Mouse (Mus musculus): Measurements from ENCODE around the gene Lrrc32. TPM values are rescaled to one million over a fixed set of nuclear protein-coding genes. Genes with fewer than 3 reads are reported as not detected.
A peak's percentile ranks its signal among the peaks of the same experiment; 100 is the strongest.

Lrrc32 gene
- polyA plus RNA-seq, 1 experiment from 2014 or later = 3.9 TPM

DNA sequence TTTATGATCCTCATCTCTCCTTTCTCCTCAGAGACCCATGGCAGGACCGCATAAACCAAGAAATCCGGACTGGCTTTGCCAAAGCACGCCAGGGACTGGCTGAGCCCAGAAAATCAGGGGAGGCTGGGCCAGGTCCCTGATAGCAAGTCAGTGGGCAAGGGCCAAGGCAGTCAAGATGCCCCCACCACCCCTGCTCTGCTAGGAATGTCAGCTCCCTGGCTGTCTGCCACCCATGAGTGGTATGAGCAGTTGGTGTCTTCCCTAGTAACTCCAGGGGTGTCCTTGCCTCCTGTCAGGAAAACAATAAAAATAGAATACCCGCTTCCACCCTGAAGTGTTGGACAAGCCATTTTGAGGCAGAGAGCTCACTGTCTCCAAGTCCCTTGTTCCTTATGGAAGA, 11.9 kb upstream of the Lrrc32 start:
- no peaks in the 10 kb centered on the region for H3K36me3 ChIP-seq
- H3K4me3 ChIP-seq = no peak overlapping the region
- H3K4me1 ChIP-seq = peaks cover 11% of the 10 kb centered on the region
- no peak for ATAC-seq (ENCODE audit: insufficient number of reproducible peaks, insufficient read depth, low FRiP score, low TSS enrichment, low read depth)
- H3K9ac ChIP-seq = no peak overlapping the region
- peaks cover 6% of the 10 kb centered on the region; the same call in 1 of the 2 replicates for H3K27me3 ChIP-seq
- no peaks in the 10 kb centered on the region; the same call in 1 of the 2 replicates for H3K9me3 ChIP-seq
- H3K27ac ChIP-seq = no peak overlapping the region
- no peak overlapping the region for H3K4me2 ChIP-seq
- WGBS = 90% methylated on average over 4 of the region's 4 CpGs

DNA sequence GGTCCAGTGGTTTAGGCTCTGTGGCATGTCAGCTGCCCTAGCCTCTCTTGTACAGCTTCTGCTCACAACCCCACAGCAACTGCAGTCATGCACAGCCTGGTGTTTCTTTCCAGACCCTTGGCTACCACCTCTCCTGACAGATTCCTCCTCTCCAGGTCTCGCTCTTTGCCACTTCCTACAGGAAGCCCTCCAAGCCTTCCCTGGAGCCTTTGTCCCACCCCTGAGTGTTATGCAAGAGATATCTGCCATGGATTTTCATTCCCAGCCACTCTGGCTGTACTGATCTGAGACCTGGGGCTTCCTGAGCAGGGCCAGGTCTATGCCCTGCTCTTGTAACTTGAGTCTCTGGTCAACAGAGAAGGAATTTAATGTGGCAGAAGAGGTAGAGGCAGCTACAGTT, 8.6 kb upstream of the Lrrc32 start:
- ATAC-seq (ENCODE audit: insufficient number of reproducible peaks, insufficient read depth, low FRiP score, low TSS enrichment, low read depth) = no peak
- H3K9me3 ChIP-seq = no peaks in the 10 kb centered on the region
- no peak overlapping the region for H3K27ac ChIP-seq
- no peaks in the 10 kb centered on the region for H3K36me3 ChIP-seq
- peaks cover 28% of the 10 kb centered on the region for H3K4me1 ChIP-seq
- no peak overlapping the region for H3K4me2 ChIP-seq
- peaks cover 6% of the 10 kb centered on the region; the same call in 1 of the 2 replicates for H3K27me3 ChIP-seq
- WGBS = 97% methylated on average over 1 of the region's 1 CpGs
- H3K4me3 ChIP-seq = no peak overlapping the region
- H3K9ac ChIP-seq = no peak overlapping the region

DNA sequence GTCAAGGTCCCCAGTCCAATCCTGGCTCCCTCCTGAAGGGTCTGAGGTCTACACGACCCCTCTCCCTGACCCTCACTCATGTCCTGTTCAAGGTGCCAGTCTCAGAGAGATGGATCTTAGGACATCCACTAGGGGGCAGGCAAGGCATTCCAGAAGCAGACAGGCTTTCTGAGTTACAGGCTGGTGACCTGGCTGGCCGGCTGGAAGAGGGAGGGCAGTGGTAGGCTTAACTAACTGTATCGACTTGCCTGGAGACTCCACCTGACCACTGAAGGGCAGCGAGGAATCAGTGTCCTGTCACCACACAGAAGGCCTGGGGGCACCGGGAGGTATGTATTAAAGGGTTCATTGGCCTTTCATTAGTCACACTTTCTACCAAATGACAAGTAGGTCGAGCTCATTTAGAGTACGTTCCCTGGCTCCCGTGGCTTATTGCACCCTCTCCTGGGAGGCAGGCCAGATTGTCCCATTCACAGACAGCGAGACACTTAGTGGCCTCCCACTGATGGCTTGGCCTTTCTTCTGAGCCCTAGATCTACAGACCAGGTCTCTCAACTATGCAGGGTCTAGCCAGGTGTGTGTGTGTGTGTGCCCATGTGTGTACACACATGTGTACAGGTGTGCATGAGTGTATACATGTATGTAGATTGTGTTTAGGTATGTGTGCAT, 7.9 kb upstream of the Lrrc32 start:
- H3K4me2 ChIP-seq = no peak overlapping the region
- H3K27ac ChIP-seq = 0 out of 2 replicates have a peak overlapping the region, but pooled peaks have one; percentile 8
- peaks cover 33% of the 10 kb centered on the region for H3K4me1 ChIP-seq
- H3K4me3 ChIP-seq = no peak overlapping the region
- 17% methylated on average over 9 of the region's 9 CpGs for WGBS
- H3K36me3 ChIP-seq = no peaks in the 10 kb centered on the region
- no peak overlapping the region for H3K9ac ChIP-seq
- ATAC-seq (ENCODE audit: insufficient number of reproducible peaks, insufficient read depth, low FRiP score, low TSS enrichment, low read depth) = no peak
- peaks cover 6% of the 10 kb centered on the region; the same call in 1 of the 2 replicates for H3K27me3 ChIP-seq
- no peaks in the 10 kb centered on the region for H3K9me3 ChIP-seq

DNA sequence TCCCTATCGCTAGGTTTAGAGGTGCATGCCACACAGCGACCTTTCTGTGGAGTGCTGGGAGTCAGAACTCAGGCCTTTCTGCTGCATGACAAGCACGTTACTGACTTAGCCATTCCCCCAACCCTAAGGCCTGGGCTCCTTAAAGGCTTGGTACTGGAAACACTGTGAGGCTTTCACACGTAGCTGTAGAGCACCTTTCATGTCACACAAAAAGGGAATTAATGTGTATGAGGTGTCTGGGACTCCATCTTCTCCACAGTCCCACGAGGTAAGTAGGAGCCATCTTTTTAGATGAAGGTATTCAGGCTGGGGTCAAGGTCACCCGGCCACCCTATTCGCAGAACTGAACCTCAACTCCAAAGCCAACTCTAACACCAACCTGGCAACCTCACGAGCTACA, 7.2 kb upstream of the Lrrc32 start:
- peaks cover 37% of the 10 kb centered on the region for H3K4me1 ChIP-seq
- H3K27ac ChIP-seq = peak overlapping the region; percentile 69; the same call in 1 of the 2 replicates
- H3K4me2 ChIP-seq = no peak overlapping the region
- H3K9me3 ChIP-seq = no peaks in the 10 kb centered on the region
- peaks cover 6% of the 10 kb centered on the region; the same call in 1 of the 2 replicates for H3K27me3 ChIP-seq
- H3K9ac ChIP-seq = no peak overlapping the region
- WGBS = 84% methylated on average over 8 of the region's 8 CpGs
- no peak for ATAC-seq (ENCODE audit: insufficient number of reproducible peaks, insufficient read depth, low FRiP score, low TSS enrichment, low read depth)
- no peak overlapping the region for H3K4me3 ChIP-seq
- no peaks in the 10 kb centered on the region for H3K36me3 ChIP-seq

DNA sequence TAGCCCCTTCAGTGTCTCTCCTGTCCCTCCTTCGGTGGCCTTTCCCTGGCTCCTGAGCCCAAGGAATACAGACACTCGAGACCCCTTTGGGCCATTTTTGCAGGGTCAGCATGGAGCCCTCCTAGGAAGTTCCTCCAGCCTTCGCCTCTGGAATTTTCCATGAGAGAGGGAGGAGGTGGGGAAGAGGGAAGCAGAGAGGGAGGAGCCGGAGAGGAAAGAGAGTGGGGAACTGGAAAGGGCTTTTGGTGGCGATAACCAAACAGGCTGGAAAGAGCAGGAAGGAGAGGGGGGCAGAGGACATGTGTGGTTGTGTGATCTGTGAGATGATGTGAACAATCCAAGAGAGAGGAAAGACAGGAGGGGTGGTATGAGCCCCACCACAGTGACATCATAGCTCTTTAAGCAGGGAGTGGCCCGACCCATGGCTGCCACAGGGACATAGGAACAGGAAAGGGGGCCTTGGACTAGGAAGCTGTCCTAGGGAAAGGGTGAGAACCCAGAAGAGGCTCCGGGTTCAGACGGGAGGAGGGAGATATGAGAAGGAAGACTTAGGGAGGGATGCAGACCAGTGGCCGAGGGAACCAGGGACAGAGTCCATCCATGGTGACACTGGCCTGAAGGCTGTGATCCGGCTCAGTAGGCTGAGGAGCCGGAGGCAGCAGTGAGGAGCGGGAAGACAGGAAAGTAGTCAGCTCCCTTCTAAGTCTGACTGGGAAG, 6.4 kb upstream of the Lrrc32 start:
- Histone ChIP-seq H3K27ac (peak overlapping the region; percentile 69; the same call in 1 of the 2 replicates), H3K4me2 (no peak overlapping the region; the same call in 1 of the 2 replicates), H3K9ac (peak overlapping the region; percentile 54), H3K9me3 (no peaks in the 10 kb centered on the region), H3K4me3 (no peak overlapping the region), H3K36me3 (no peaks in the 10 kb centered on the region), H3K27me3 (peaks cover 6% of the 10 kb centered on the region; the same call in 1 of the 2 replicates), H3K4me1 (peaks cover 40% of the 10 kb centered on the region)
- peak; percentile 17; the same call in 1 of the 2 replicates for ATAC-seq (ENCODE audit: insufficient number of reproducible peaks, insufficient read depth, low FRiP score, low TSS enrichment, low read depth)
- WGBS = 40% methylated on average over 12 of the region's 12 CpGs

DNA sequence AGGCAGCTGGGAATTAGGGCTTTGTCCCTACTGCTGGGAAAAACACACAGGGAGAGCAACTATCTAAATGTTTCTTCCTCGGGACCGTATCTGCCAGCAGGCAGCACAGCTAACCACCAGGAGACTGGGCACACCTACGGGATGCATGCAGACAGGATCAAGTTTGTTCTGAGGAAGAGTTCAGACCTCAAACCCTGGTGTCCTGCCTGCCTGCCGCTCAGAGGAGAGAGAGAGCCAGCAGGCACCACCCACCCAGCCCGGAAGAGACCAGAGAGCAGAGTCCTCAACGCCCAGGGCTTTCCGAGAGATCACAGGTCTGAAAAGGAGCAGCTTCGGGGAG, 5.8 kb upstream of the Lrrc32 start:
- Histone ChIP-seq H3K4me2 (peak overlapping the region; percentile 7; the same call in 1 of the 2 replicates), H3K4me1 (peaks cover 44% of the 10 kb centered on the region), H3K9ac (peak overlapping the region; percentile 54), H3K36me3 (no peaks in the 10 kb centered on the region), H3K27ac (peak overlapping the region; percentile 69; the same call in 1 of the 2 replicates), H3K4me3 (no peak overlapping the region), H3K27me3 (peaks cover 6% of the 10 kb centered on the region; the same call in 1 of the 2 replicates), H3K9me3 (no peaks in the 10 kb centered on the region)
- no peak for ATAC-seq (ENCODE audit: insufficient number of reproducible peaks, insufficient read depth, low FRiP score, low TSS enrichment, low read depth)
- 29% methylated on average over 8 of the region's 8 CpGs for WGBS

DNA sequence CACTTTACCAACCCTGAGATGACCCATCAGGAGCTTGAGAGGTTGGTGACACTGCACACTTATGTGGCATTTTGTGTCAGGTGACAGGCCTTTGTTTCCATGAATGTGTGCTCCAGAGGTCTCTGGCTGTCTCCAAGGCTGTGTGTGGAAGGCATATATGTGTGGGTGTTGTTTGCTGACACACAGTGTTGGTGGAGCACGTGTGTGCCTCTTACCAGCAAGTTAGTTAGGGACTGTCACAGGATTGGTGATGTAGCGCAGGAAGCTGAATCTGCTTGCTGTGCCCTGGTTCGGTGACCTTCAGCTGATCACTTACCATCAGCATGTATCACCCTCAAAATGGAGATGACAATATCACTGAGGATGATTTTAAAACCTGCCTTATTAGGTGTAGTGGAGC, 4.2 kb upstream of the Lrrc32 start:
- 89% methylated on average over 3 of the region's 3 CpGs for WGBS
- Histone ChIP-seq H3K4me1 (peaks cover 56% of the 10 kb centered on the region), H3K27me3 (peaks cover 6% of the 10 kb centered on the region; the same call in 1 of the 2 replicates), H3K9me3 (no peaks in the 10 kb centered on the region), H3K4me2 (no peak overlapping the region), H3K4me3 (no peak overlapping the region), H3K9ac (no peak overlapping the region), H3K27ac (no peak overlapping the region), H3K36me3 (no peaks in the 10 kb centered on the region)
- no peak for ATAC-seq (ENCODE audit: insufficient number of reproducible peaks, insufficient read depth, low FRiP score, low TSS enrichment, low read depth)

DNA sequence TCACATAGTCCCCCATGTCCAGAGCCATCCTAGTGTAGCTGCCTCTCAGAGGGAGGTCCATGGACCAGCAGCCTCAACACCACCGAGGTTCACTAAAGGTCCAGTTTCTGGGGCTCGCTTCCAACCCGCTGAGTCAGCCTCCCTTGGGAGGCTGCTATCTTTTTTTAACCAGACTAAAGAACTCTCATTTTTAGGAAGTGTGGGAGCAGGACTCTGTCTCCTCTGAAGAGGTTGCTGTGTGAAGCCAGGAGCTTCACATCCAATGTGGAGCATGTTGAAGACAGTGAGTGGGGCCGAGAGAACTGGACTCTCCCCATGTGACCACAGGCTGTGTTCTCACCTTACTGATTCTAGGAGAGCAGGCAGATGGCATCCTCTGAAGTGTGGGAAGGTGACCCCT, 3.6 kb upstream of the Lrrc32 start:
- H3K4me1 ChIP-seq = peaks cover 62% of the 10 kb centered on the region
- no peak overlapping the region for H3K4me3 ChIP-seq
- WGBS = 69% methylated on average over 4 of the region's 4 CpGs
- no peak overlapping the region for H3K9ac ChIP-seq
- H3K27me3 ChIP-seq = peaks cover 1% of the 10 kb centered on the region; the same call in 1 of the 2 replicates
- ATAC-seq (ENCODE audit: insufficient number of reproducible peaks, insufficient read depth, low FRiP score, low TSS enrichment, low read depth) = no peak
- H3K4me2 ChIP-seq = no peak overlapping the region
- H3K27ac ChIP-seq = no peak overlapping the region
- H3K36me3 ChIP-seq = no peaks in the 10 kb centered on the region
- no peaks in the 10 kb centered on the region for H3K9me3 ChIP-seq

DNA sequence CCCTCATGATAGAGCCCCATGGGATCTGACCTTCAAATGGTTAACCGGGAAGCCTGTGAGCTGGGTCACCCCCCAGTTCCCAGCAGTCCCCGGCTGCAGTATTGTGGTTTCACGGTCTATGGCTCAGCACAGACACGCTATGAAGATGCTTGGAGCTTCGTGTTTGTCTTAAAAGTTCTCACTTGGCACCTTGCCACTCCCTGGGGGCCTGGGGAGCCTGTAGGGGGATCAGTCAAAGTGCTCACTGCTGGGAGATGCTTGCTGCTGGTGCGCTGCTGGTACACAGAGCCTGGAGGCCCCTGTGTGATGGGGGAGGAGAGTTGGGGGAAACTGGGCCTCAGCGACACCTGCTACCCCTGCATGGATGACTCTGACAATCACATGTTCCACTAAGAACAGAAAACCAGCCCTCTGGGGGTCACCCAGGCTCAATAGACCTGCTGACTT, 2.6 kb upstream of the Lrrc32 start:
- no peaks in the 10 kb centered on the region; the same call in 1 of the 2 replicates for H3K27me3 ChIP-seq
- H3K36me3 ChIP-seq = no peaks in the 10 kb centered on the region
- H3K9me3 ChIP-seq = no peaks in the 10 kb centered on the region
- WGBS = 21% methylated on average over 7 of the region's 7 CpGs
- 0 out of 2 replicates have a peak overlapping the region, but pooled peaks have one; percentile 1 for H3K4me2 ChIP-seq
- no peak overlapping the region for H3K9ac ChIP-seq
- ATAC-seq (ENCODE audit: insufficient number of reproducible peaks, insufficient read depth, low FRiP score, low TSS enrichment, low read depth) = no peak
- peaks cover 60% of the 10 kb centered on the region for H3K4me1 ChIP-seq
- H3K27ac ChIP-seq = no peak overlapping the region; the same call in 1 of the 2 replicates
- H3K4me3 ChIP-seq = no peak overlapping the region

DNA sequence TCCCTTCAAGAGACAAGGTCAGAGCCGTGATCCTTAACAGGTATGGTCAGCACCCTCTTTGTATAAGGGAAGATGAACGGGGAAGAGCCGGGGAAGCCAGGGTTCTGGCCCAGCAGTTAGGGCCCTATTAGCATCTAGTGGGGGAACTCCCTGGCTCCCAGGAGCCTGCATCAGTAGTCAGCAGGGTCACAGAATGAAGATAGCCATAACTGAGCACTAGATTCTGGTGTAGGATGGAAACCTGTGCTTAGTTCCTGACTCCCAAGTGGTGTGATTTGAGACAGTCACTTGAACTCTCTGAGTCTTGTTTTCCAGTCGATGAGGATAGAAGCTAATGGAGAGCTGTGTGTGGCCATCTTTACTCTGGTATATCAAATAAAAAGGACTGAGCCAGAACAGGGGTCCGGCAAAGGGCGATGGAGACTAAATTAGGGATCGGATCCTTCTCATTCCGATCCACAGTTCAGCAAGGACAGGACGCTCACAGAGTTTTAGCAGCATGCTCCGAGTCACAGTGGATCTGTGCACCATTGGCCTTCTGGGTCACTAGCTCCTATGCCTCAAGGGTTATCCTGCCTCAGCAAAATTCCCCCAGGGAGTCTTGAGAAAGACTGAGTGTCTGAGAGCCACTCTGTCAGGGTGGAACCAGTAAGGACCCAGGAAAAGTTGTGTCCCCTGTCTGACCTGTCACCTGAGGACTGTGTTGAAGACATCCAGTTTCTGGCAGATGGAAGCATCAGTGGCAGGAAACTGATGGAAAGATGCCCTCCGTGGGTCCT, 1.7 kb upstream of the Lrrc32 start:
- no peak overlapping the region for H3K4me3 ChIP-seq
- H3K27ac ChIP-seq = no peak overlapping the region
- no peaks in the 10 kb centered on the region for H3K36me3 ChIP-seq
- 87% methylated on average over 11 of the region's 11 CpGs for WGBS
- no peak overlapping the region for H3K9ac ChIP-seq
- H3K9me3 ChIP-seq = no peaks in the 10 kb centered on the region
- H3K4me2 ChIP-seq = no peak overlapping the region
- no peaks in the 10 kb centered on the region; the same call in 1 of the 2 replicates for H3K27me3 ChIP-seq
- no peak for ATAC-seq (ENCODE audit: insufficient number of reproducible peaks, insufficient read depth, low FRiP score, low TSS enrichment, low read depth)
- peaks cover 58% of the 10 kb centered on the region for H3K4me1 ChIP-seq

DNA sequence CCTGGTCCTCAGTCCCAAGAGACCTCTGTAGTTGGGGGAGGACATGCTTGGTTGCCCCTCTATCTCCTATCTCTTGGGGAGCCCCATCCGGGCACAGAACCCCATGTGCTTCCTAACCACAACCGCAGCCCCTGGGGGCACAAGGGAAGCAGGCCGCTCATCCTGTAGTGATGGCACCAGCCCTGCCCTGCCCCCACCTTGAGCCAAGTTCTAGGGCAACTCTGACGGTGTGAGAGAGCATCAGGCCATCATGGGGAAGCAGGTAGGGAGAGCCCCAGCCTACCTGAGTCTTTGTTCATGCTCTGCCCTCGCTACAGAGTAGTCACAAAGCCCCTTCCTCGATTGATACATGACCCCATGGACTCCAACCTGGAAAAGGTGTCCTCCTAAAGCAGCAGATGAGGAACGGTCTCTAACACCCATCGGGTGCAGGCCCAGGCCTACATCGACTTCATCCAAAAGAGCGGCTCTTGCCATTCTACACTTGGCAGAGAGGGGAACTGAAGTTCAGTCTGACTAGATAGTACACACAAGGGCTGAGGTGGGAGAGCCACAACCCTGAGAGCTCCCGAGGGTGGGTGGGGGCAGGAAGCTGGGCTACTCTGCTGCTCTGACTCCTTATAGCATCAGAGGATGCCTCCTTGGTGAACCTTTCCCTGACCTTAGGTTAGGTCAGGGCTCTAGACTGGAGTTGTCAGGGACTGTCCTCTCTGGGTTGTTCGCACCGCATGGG, 519 bp upstream of the Lrrc32 start:
- no peaks in the 10 kb centered on the region for H3K9me3 ChIP-seq
- H3K9ac ChIP-seq = no peak overlapping the region
- peaks cover 49% of the 10 kb centered on the region for H3K4me1 ChIP-seq
- H3K27ac ChIP-seq = no peak overlapping the region
- no peaks in the 10 kb centered on the region for H3K36me3 ChIP-seq
- no peak overlapping the region for H3K4me3 ChIP-seq
- WGBS = 86% methylated on average over 13 of the region's 13 CpGs
- peak overlapping the region; percentile 79; the same call in 1 of the 2 replicates for H3K4me2 ChIP-seq
- no peaks in the 10 kb centered on the region; the same call in 1 of the 2 replicates for H3K27me3 ChIP-seq
- ATAC-seq (ENCODE audit: insufficient number of reproducible peaks, insufficient read depth, low FRiP score, low TSS enrichment, low read depth) = no peak

All from embryonic facial prominence, embryonic 13.5 days (tissue).